Mouse (Mus musculus) neural tube, embryonic 14.5 days (tissue): ENCODE results near the gene Add3. TPM values are rescaled to one million over a fixed set of nuclear protein-coding genes. Genes with fewer than 3 reads are reported as not detected.

Experiments used
- ATAC-seq: fragments of 200-750 bp; cut with Nextera tagmentation; 2 replicates; pipeline ENCODE4 v1.8.0; 2017; ENCODE audit warnings: low read depth, mild to moderate bottlenecking, moderate TSS enrichment, moderate library complexity
- H3K27ac ChIP-seq: fragments of 300-500 bp; sonication (generic); 2 replicates; pipeline ENCODE4 v1.5.1; 2014; ENCODE audit warnings: low read depth, mild to moderate bottlenecking, control low read depth, low read length, moderate library complexity, mixed read lengths
- H3K27me3 ChIP-seq: fragments of 300-500 bp; sonication (generic); 2 replicates; pipeline ENCODE4 v1.6.1; 2014; ENCODE audit warnings: low read length; ENCODE audit not compliant: control insufficient read depth, insufficient read depth
- H3K36me3 ChIP-seq: fragments of 300-500 bp; sonication (generic); 2 replicates; pipeline ENCODE4 v1.6.1; 2014; ENCODE audit warnings: low read length, mixed read lengths; ENCODE audit not compliant: control insufficient read depth, insufficient read depth
- H3K4me1 ChIP-seq: fragments of 300-500 bp; sonication (generic); 2 replicates; pipeline ENCODE4 v1.6.1; 2014; ENCODE audit warnings: low read length; ENCODE audit not compliant: control insufficient read depth, insufficient read depth
- H3K4me2 ChIP-seq: fragments of 300-500 bp; sonication (generic); 2 replicates; pipeline ENCODE4 v1.6.1; 2014; ENCODE audit warnings: mild to moderate bottlenecking, low read depth, low read length, control low read depth
- H3K4me3 ChIP-seq: fragments of 300-500 bp; sonication (generic); 2 replicates; pipeline ENCODE4 v1.5.1; 2014; ENCODE audit warnings: low read depth, low read length, control low read depth, mixed read lengths
- H3K9ac ChIP-seq: fragments of 300-500 bp; sonication (generic); replicated peaks from 2 replicates; pipeline ENCODE4 v1.6.1; 2014; ENCODE audit warnings: low read depth, mild to moderate bottlenecking, control low read depth, low read length, mixed read lengths
- H3K9me3 ChIP-seq: fragments of 300-500 bp; sonication (generic); 2 replicates; pipeline ENCODE4 v1.6.1; 2016; ENCODE audit warnings: low read length; ENCODE audit not compliant: control insufficient read depth
- WGBS: fragments of 180-500 bp; shearing (Covaris S2); extraction: QIAGEN DNeasy Blood & Tissue Kit; methylation state at CpG from one replicate; pipeline ENCODE4 v1.1.7; 2014; 5-methylcytosine and 5-hydroxymethylcytosine counted together
- polyA plus RNA-seq: library from polyadenylated mRNA; unstranded; fragments of >200 nt; fragmentation: Nextera tagmentation; extraction: Ambion mirVana; gene quantifications from 2 replicates; pipeline ENCODE4 v1.2.1, GENCODE M21; 2014

The Add3 gene
- polyA plus RNA-seq, 1 experiment from 2014 or later = 26.3 TPM

DNA sequence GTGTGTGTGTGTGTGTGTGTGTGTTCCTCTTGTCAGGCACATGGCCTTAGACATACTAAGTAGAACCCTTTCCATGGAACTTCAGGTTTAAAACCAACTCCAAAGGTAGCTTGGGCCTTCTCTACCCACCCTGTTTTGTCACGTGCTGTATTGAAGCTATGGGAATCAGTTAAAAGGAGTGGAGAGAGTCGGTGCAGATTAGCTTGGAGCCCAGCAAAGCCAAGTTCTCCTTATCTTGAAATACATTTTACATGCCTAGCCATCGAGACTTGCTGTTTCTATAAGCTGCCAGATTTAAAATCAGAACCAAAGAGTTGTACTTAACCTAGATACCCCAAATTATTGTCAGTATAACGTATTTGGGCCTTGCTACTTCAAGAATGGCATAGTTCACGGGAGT lies 44.7 kb downstream of the Add3 start:
- H3K36me3 ChIP-seq = no peaks in the 10 kb centered on the region
- no peak overlapping the region for H3K4me3 ChIP-seq
- H3K4me2 ChIP-seq = no peak overlapping the region
- no peak overlapping the region for H3K27ac ChIP-seq
- 91% methylated on average over 5 of the region's 5 CpGs for WGBS
- no peak overlapping the region for H3K9ac ChIP-seq
- H3K9me3 ChIP-seq = no peaks in the 10 kb centered on the region
- no peak for ATAC-seq
- H3K4me1 ChIP-seq = 0 out of 2 replicates have a peak, but pooled peaks cover 3% of the 10 kb centered on the region
- H3K27me3 ChIP-seq = no peaks in the 10 kb centered on the region

DNA sequence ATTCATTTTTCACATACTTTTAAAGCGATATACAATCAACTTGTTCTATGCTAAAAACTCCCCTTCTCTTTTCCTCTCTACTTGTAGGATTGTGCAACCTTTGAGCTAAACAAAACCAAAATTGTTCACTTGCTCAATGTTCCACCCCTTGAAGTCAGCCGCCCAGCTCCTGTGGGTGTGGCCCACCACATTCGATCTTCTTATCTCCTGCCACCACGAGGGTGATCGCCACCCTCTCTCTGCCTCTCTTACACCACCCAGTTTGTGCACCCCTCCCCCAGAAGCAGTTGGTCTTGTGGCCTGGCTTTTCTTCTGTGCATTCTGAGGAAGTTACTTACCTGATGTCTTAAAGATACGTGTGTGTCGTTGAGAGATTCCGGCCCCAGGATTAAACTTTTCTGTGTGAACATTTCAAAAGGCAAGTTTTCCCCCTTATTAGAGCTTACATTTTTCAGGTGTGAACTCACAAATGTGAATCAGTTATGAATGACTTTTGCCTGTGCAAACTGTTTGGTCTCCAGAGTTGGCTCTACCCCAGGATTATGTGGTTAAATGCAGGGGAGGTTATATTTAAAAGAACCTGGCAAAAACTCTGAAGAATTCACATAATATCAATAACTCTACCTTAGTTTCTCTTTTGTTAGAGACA lies 45.4 kb downstream of the Add3 start:
- no peaks in the 10 kb centered on the region for H3K36me3 ChIP-seq
- H3K27ac ChIP-seq = no peak overlapping the region
- 71% methylated on average over 8 of the region's 8 CpGs for WGBS
- no peaks in the 10 kb centered on the region for H3K27me3 ChIP-seq
- no peak overlapping the region for H3K9ac ChIP-seq
- H3K4me2 ChIP-seq = no peak overlapping the region
- H3K4me3 ChIP-seq = no peak overlapping the region
- no peaks in the 10 kb centered on the region for H3K9me3 ChIP-seq
- ATAC-seq = no peak
- 0 out of 2 replicates have a peak, but pooled peaks cover 3% of the 10 kb centered on the region for H3K4me1 ChIP-seq

DNA sequence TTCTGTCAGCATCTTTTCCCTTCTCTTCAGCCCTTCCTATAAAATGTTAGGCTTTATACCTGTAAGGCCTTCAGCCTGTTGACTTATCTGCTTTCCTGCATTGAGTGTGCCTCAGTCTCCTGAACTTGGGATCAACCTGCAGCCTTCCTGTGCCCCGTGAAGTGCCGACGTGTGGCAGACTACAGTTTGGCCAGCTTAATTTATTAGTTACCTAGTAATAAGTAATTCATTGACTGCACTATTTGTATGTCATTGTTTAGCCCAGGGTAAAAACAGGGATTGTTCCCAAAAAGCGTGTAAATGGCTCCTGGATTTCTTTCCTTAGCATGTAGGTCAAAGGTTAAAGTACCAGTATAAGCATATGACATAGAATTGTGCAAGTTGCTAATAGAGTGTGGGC lies 46.2 kb downstream of the Add3 start:
- Histone ChIP-seq H3K9ac (no peak overlapping the region), H3K27ac (no peak overlapping the region), H3K36me3 (no peaks in the 10 kb centered on the region), H3K4me2 (no peak overlapping the region), H3K4me3 (no peak overlapping the region), H3K4me1 (0 out of 2 replicates have a peak, but pooled peaks cover 3% of the 10 kb centered on the region), H3K9me3 (no peaks in the 10 kb centered on the region), H3K27me3 (no peaks in the 10 kb centered on the region)
- WGBS = 76% methylated on average over 4 of the region's 4 CpGs
- ATAC-seq = no peak

DNA sequence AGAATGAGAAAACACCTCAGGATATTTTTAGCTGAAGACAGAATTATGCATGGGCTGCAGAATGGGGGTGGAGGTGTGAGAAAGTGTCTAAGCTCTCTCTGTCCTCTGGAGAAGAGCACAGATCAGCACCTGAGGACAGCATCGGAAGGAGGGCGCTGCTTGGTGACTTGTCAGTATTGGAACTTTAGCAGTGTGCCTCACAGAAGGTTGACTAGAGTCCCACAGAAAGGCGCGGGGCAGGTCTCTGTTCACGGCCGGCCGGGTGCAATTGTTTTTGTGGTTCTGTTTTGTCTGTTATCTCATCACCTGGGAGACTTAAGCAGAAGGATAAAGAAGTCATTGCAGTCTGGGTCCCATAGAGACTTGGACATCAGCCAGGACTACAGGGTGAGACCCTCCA lies 47.3 kb downstream of the Add3 start:
- Histone ChIP-seq H3K4me2 (no peak overlapping the region), H3K4me3 (no peak overlapping the region), H3K27ac (no peak overlapping the region), H3K4me1 (0 out of 2 replicates have a peak, but pooled peaks cover 3% of the 10 kb centered on the region), H3K9me3 (no peaks in the 10 kb centered on the region), H3K9ac (no peak overlapping the region), H3K27me3 (no peaks in the 10 kb centered on the region), H3K36me3 (no peaks in the 10 kb centered on the region)
- WGBS = 85% methylated on average over 7 of the region's 7 CpGs
- no peak for ATAC-seq

DNA sequence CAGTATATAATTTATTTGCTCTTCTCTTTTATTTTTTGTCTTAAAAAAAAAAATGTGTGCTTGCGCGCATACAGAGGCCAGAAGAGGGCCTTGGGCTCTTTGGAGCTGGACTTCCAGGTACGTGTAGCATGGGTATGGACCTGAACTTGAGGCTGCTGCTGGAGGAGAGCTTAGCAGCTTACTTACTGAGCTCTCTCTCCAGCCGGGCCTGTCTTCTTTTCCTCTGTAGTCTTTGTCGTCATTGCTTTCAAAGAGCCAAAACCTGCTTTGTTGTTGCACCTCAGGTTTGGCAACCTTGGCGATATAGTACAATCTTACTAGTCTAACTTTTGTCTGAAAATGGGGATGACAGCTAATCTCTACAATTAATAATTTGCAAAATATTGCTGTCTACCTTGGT lies 47.9 kb downstream of the Add3 start:
- H3K9me3 ChIP-seq = no peaks in the 10 kb centered on the region
- no peak overlapping the region for H3K4me3 ChIP-seq
- H3K9ac ChIP-seq = no peak overlapping the region
- 0 out of 2 replicates have a peak, but pooled peaks cover 3% of the 10 kb centered on the region for H3K4me1 ChIP-seq
- no peak overlapping the region for H3K4me2 ChIP-seq
- no peaks in the 10 kb centered on the region for H3K27me3 ChIP-seq
- no peak for ATAC-seq
- 88% methylated on average over 6 of the region's 6 CpGs for WGBS
- H3K27ac ChIP-seq = no peak overlapping the region
- no peaks in the 10 kb centered on the region for H3K36me3 ChIP-seq

DNA sequence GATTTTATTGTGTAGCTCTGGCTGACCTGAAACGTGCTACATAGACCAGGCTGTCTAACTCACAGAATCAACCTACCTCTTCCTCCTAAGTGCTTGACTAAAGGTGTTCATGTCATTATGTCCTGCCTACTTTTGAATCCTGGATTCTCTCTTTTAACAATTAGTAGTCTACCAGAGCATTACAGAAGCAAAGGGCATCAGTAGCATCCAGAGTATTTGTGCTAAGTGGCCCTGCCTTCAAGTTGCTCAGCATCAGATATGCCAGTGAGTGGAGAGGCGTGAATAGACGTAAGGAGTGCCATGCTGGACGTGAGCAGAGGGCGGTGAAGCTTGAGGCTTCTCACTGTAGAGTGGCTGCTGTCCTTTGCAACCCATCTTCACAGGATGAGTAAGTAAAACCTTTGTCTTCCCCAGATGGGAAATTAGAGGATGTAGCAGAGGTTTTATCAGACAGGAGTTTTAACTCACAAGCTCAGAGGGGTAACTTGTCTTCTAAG lies 48.5 kb downstream of the Add3 start:
- no peaks in the 10 kb centered on the region for H3K27me3 ChIP-seq
- H3K9ac ChIP-seq = no peak overlapping the region
- ATAC-seq = no peak
- whole genome bisulfite sequencing = 90% methylated on average over 5 of the region's 5 CpGs
- H3K9me3 ChIP-seq = no peaks in the 10 kb centered on the region
- H3K4me2 ChIP-seq = no peak overlapping the region
- 0 out of 2 replicates have a peak, but pooled peaks cover 3% of the 10 kb centered on the region for H3K4me1 ChIP-seq
- no peaks in the 10 kb centered on the region for H3K36me3 ChIP-seq
- no peak overlapping the region for H3K4me3 ChIP-seq
- no peak overlapping the region for H3K27ac ChIP-seq

DNA sequence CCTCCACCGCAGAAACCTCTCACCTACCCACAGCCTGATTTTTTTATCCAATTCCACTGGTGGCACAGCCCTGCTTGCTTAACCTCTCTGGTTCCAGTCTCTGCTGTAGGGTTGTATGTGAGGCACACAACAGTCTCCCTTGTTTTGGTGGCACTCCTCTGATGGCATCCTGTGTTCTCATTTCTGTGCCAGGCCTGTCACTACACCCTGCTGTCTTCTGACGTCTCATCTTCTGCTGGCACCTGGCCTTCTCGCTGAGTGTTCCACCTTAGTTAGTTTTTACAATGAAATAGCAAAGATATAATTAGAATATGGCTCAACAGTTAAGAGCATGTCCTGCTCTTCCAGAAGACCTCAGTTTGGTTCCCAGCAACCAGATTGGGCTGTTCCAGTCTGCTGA lies 49.5 kb downstream of the Add3 start:
- no peak overlapping the region for H3K9ac ChIP-seq
- H3K4me2 ChIP-seq = no peak overlapping the region
- no peaks in the 10 kb centered on the region for H3K9me3 ChIP-seq
- H3K36me3 ChIP-seq = no peaks in the 10 kb centered on the region
- no peak overlapping the region for H3K4me3 ChIP-seq
- no peaks in the 10 kb centered on the region for H3K27me3 ChIP-seq
- ATAC-seq = no peak
- H3K27ac ChIP-seq = no peak overlapping the region
- 93% methylated on average over 3 of the region's 3 CpGs for WGBS
- H3K4me1 ChIP-seq = no peaks in the 10 kb centered on the region

DNA sequence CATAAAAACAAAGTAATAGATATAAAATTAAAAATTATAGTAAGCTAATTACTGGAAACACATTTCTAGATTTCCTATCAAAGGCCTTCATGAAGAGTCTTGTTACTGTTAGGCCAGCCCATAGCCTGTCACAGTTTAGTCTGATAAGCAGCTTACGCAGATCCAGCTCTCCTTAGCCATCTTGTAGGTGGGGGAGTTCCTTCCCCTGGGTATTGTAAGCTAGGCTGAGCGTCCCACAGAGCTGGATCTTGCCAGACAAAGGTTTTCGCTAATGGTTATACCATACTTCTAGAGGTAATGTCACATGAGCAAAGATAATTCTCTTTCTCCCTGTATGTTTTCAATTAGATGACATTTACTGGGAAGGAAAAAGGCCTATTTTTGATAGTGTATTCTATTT lies 50.0 kb downstream of the Add3 start:
- Histone ChIP-seq H3K9ac (no peak overlapping the region), H3K9me3 (no peaks in the 10 kb centered on the region), H3K4me2 (no peak overlapping the region), H3K27ac (no peak overlapping the region), H3K36me3 (no peaks in the 10 kb centered on the region), H3K4me3 (no peak overlapping the region), H3K27me3 (no peaks in the 10 kb centered on the region), H3K4me1 (no peaks in the 10 kb centered on the region)
- 81% methylated on average over 3 of the region's 3 CpGs for WGBS
- ATAC-seq = no peak

DNA sequence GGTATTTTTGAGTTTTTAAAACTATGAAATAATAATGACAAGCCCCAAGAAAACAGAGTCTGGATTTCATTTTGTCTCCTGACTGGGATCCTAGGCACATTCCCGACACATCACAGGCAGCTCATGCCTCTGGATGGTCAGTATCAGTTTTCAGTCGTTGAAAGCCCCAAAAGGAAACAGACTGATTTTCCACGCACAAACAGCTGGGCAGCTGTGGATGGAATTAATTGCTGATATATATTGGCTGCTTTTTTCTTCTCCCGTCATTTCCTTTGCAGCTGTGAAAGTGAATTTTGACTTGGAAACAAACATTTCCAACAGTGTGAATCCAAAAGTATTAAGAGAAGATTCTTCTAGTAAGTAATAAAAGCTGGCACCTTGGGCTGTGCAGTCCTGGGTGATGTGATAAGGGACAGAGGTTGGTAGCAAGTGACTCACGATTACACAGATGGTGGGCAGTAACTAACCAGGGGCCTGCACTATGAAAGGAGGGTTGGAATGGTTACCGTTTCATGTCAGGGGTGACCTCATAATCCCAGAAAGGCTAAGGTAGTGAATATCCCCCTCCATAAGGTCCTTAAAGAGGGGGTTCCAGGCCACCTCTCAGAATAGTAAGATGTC lies 51.7 kb downstream of the Add3 start:
- no peak for ATAC-seq
- 74% methylated on average over 6 of the region's 6 CpGs for WGBS
- no peaks in the 10 kb centered on the region for H3K27me3 ChIP-seq
- no peaks in the 10 kb centered on the region for H3K9me3 ChIP-seq
- H3K4me2 ChIP-seq = no peak overlapping the region
- H3K9ac ChIP-seq = no peak overlapping the region
- no peak overlapping the region for H3K4me3 ChIP-seq
- no peak overlapping the region for H3K27ac ChIP-seq
- no peaks in the 10 kb centered on the region for H3K36me3 ChIP-seq
- H3K4me1 ChIP-seq = no peaks in the 10 kb centered on the region
